Mouse (Mus musculus): Measurements from ENCODE around the gene Rap2c.
A peak's percentile ranks its signal among the peaks of the same experiment; 100 is the strongest.

- TF ChIP-seq CTCF (IDR thresholded peaks at IDR 0.05; ENCODE audit: low read depth) (peak; percentile 60), EP300 (optimal IDR thresholded peaks at IDR 0.05) (no peak)
Measured at GRCm38 (mm10) chrX:51019884-51020283, 2.1 kb upstream of the Rap2c start.
